Mouse (Mus musculus) limb, embryonic 11.5 days (tissue): ENCODE data around the gene Adamts7. TPM values are rescaled to one million over a fixed set of nuclear protein-coding genes. Genes with fewer than 3 reads are reported as not detected.

Experiments
- ATAC-seq: fragments of 200-750 bp; cut with Nextera tagmentation; 2 replicates; pipeline ENCODE4 v1.8.0; 2017; ENCODE audit warnings: low read depth; ENCODE audit not compliant: insufficient number of reproducible peaks, low FRiP score, low TSS enrichment
- DNase-seq: peaks from one replicate; pipeline ENCODE4 v3.0.0-alpha.2; 2015; ENCODE audit warnings: low spot score
- H3K27ac ChIP-seq: fragments of 300-500 bp; sonication (generic); replicated peaks from 2 replicates; pipeline ENCODE4 v1.5.1; 2014; ENCODE audit warnings: low read depth, mild to moderate bottlenecking, low read length
- H3K27me3 ChIP-seq: fragments of 300-500 bp; sonication (generic); 2 replicates; pipeline ENCODE4 v1.6.1; 2014; ENCODE audit warnings: mild to moderate bottlenecking, low read length, mixed read lengths; ENCODE audit not compliant: control insufficient read depth, insufficient read depth
- H3K36me3 ChIP-seq: fragments of 300-500 bp; sonication (generic); 2 replicates; pipeline ENCODE4 v1.6.1; 2014; ENCODE audit warnings: mild to moderate bottlenecking, low read length, moderate library complexity, mixed read lengths; ENCODE audit not compliant: control insufficient read depth, insufficient read depth
- H3K4me1 ChIP-seq: fragments of 300-500 bp; sonication (generic); 2 replicates; pipeline ENCODE4 v1.6.1; 2014; ENCODE audit warnings: low read length, mixed read lengths; ENCODE audit not compliant: control insufficient read depth, insufficient read depth
- H3K4me2 ChIP-seq: fragments of 300-500 bp; sonication (generic); 2 replicates; pipeline ENCODE4 v1.6.1; 2014; ENCODE audit warnings: low read depth, mild to moderate bottlenecking, moderate library complexity; ENCODE audit not compliant: severe bottlenecking
- H3K4me3 ChIP-seq: fragments of 300-500 bp; sonication (generic); 2 replicates; pipeline ENCODE4 v1.5.1; 2014; ENCODE audit warnings: low read depth, low read length
- H3K9ac ChIP-seq: fragments of 300-500 bp; sonication (generic); 2 replicates; pipeline ENCODE4 v1.6.1; 2014; ENCODE audit warnings: mild to moderate bottlenecking, low read length
- H3K9me3 ChIP-seq: fragments of 300-500 bp; sonication (generic); 2 replicates; pipeline ENCODE4 v1.6.1; 2016; ENCODE audit warnings: low read length; ENCODE audit not compliant: control insufficient read depth
- WGBS: fragments of 180-500 bp; shearing (Covaris S2); extraction: QIAGEN DNeasy Blood & Tissue Kit; methylation state at CpG from one replicate; pipeline ENCODE4 v1.1.7; 2014; 5-methylcytosine and 5-hydroxymethylcytosine counted together
- polyA plus RNA-seq: library from polyadenylated mRNA; unstranded; fragments of >200 nt; fragmentation: Nextera tagmentation; extraction: Ambion mirVana; gene quantifications from 2 replicates; pipeline ENCODE4 v1.2.1, GENCODE M21; 2014

Gene Adamts7
- polyA plus RNA-seq, 1 experiment from 2014 or later = 12.7 TPM

- no peak for ATAC-seq
- no peak overlapping the region for H3K9ac ChIP-seq
- no peaks in the 10 kb centered on the region for H3K27me3 ChIP-seq
Observed at GRCm38 (mm10) chr9:90237232-90238062, 74.6 kb downstream of the Adamts7 start.

GRCm38 (mm10) chr9:90240560-90240959, 77.7 kb downstream of the Adamts7 start:
- WGBS = 87% methylated on average over 4 of the region's 4 CpGs
- no peaks in the 10 kb centered on the region for H3K4me1 ChIP-seq
- no peaks in the 10 kb centered on the region for H3K9me3 ChIP-seq
- 0 out of 2 replicates have a peak, but pooled peaks cover 3% of the 10 kb centered on the region for H3K36me3 ChIP-seq
- no peaks in the 10 kb centered on the region for H3K27me3 ChIP-seq
- DNase-seq = no peak
- no peak overlapping the region for H3K27ac ChIP-seq
- ATAC-seq = no peak
- no peak overlapping the region for H3K4me2 ChIP-seq
- no peak overlapping the region for H3K4me3 ChIP-seq
- no peak overlapping the region for H3K9ac ChIP-seq

More at GRCm38 (mm10) chr9:90237232-90238062, 74.6 kb downstream of the Adamts7 start:
- Histone ChIP-seq H3K4me3 (no peak overlapping the region), H3K36me3 (0 out of 2 replicates have a peak, but pooled peaks cover 3% of the 10 kb centered on the region), H3K4me1 (no peaks in the 10 kb centered on the region), H3K27ac (no peak overlapping the region), H3K4me2 (no peak overlapping the region), H3K9me3 (no peaks in the 10 kb centered on the region)
- 79% methylated on average over 9 of the region's 9 CpGs for WGBS
- DNase-seq = no peak

GRCm38 (mm10) chr9:90241041-90241440, 78.2 kb downstream of the Adamts7 start:
- DNase-seq = no peak
- H3K4me3 ChIP-seq = no peak overlapping the region
- H3K27me3 ChIP-seq = no peaks in the 10 kb centered on the region
- 89% methylated on average over 6 of the region's 6 CpGs for WGBS
- no peak overlapping the region for H3K4me2 ChIP-seq
- H3K4me1 ChIP-seq = no peaks in the 10 kb centered on the region
- 0 out of 2 replicates have a peak, but pooled peaks cover 3% of the 10 kb centered on the region for H3K36me3 ChIP-seq
- H3K9me3 ChIP-seq = no peaks in the 10 kb centered on the region
- no peak overlapping the region for H3K27ac ChIP-seq
- no peak overlapping the region for H3K9ac ChIP-seq
- no peak for ATAC-seq

- ATAC-seq = no peak
- Histone ChIP-seq H3K4me2 (no peak overlapping the region), H3K9me3 (no peaks in the 10 kb centered on the region), H3K27ac (no peak overlapping the region), H3K36me3 (0 out of 2 replicates have a peak, but pooled peaks cover 3% of the 10 kb centered on the region), H3K4me1 (no peaks in the 10 kb centered on the region), H3K9ac (no peak overlapping the region), H3K27me3 (no peaks in the 10 kb centered on the region), H3K4me3 (no peak overlapping the region)
- DNase-seq = no peak
- WGBS = 71% methylated on average over 7 of the region's 7 CpGs
Observed at GRCm38 (mm10) chr9:90241618-90242017, 78.7 kb downstream of the Adamts7 start.

GRCm38 (mm10) chr9:90242291-90242690, 79.4 kb downstream of the Adamts7 start:
- no peak overlapping the region for H3K9ac ChIP-seq
- DNase-seq = no peak
- no peak overlapping the region for H3K4me2 ChIP-seq
- ATAC-seq = no peak
- H3K27ac ChIP-seq = no peak overlapping the region
- H3K4me1 ChIP-seq = no peaks in the 10 kb centered on the region
- H3K27me3 ChIP-seq = no peaks in the 10 kb centered on the region
- H3K9me3 ChIP-seq = no peaks in the 10 kb centered on the region
- H3K36me3 ChIP-seq = 0 out of 2 replicates have a peak, but pooled peaks cover 3% of the 10 kb centered on the region
- no peak overlapping the region for H3K4me3 ChIP-seq
- WGBS = 96% methylated on average over 6 of the region's 6 CpGs

GRCm38 (mm10) chr9:90242855-90243254, 80.0 kb downstream of the Adamts7 start:
- Histone ChIP-seq H3K9ac (no peak overlapping the region), H3K9me3 (no peaks in the 10 kb centered on the region), H3K36me3 (0 out of 2 replicates have a peak, but pooled peaks cover 3% of the 10 kb centered on the region), H3K4me3 (no peak overlapping the region), H3K27ac (no peak overlapping the region), H3K4me1 (no peaks in the 10 kb centered on the region), H3K27me3 (no peaks in the 10 kb centered on the region), H3K4me2 (no peak overlapping the region)
- DNase-seq = no peak
- ATAC-seq = no peak
- WGBS = 88% methylated on average over 7 of the region's 7 CpGs

- no peak for DNase-seq
- no peak overlapping the region for H3K27ac ChIP-seq
- H3K27me3 ChIP-seq = no peaks in the 10 kb centered on the region
- H3K4me1 ChIP-seq = no peaks in the 10 kb centered on the region
- no peaks in the 10 kb centered on the region for H3K9me3 ChIP-seq
- no peak overlapping the region for H3K9ac ChIP-seq
- H3K36me3 ChIP-seq = no peaks in the 10 kb centered on the region
- 87% methylated on average over 15 of the region's 15 CpGs for WGBS
- no peak for ATAC-seq
- H3K4me2 ChIP-seq = no peak overlapping the region
- H3K4me3 ChIP-seq = no peak overlapping the region
Observed at GRCm38 (mm10) chr9:90244301-90245151, 81.7 kb downstream of the Adamts7 start.

- no peak overlapping the region for H3K4me2 ChIP-seq
- WGBS = 90% methylated on average over 6 of the region's 6 CpGs
Observed at GRCm38 (mm10) chr9:90245206-90245605, 82.3 kb downstream of the Adamts7 start.

More at GRCm38 (mm10) chr9:90245206-90245605, 82.3 kb downstream of the Adamts7 start:
- Histone ChIP-seq H3K36me3 (no peaks in the 10 kb centered on the region), H3K9ac (no peak overlapping the region), H3K27me3 (no peaks in the 10 kb centered on the region), H3K27ac (no peak overlapping the region), H3K4me1 (no peaks in the 10 kb centered on the region), H3K9me3 (no peaks in the 10 kb centered on the region), H3K4me3 (no peak overlapping the region)
- ATAC-seq (no peak), DNase-seq (no peak)
